Mouse (Mus musculus) adrenal gland, postnatal 25 days (tissue): ENCODE measurements around the gene Nipal4. TPM values are rescaled to one million over a fixed set of nuclear protein-coding genes. Genes with fewer than 3 reads are reported as not detected.
A peak's percentile ranks its signal among the peaks of the same experiment; 100 is the strongest.
"Not testable (repeated sequence)": the region's sequence is repeated elsewhere in the genome, so short reads cannot be mapped to it uniquely, and the experiment has no call there.

Source experiments
- DNase-seq: peaks from one replicate; pipeline ENCODE4 v3.0.0; 2021; ENCODE audit warnings: mixed read lengths
- long read RNA-seq: library from polyadenylated mRNA; stranded (forward); transcript quantifications from one replicate; pipeline ENCODE4 v2.0.0, GENCODE M21; 2021
- total RNA-seq: library from RNA; stranded (reverse); gene quantifications from 2 replicates; pipeline ENCODE4 v1.2.3, GENCODE M21; 2021

Gene Nipal4
- 0.09 TPM in 1 of 2 replicates, not detected in the other for total RNA-seq
- long read RNA-seq: 0 reads

GRCm38 (mm10) chr11:46165866-46166585 lies at the start of gene Nipal4:
Gene Nipal4, minus strand, starts transcription at chr11:46166508.
- peak; percentile 16 for DNase-seq

- DNase-seq: peak; percentile 22
These were observed 49.0 kb upstream of the Nipal4 start for GRCm38 (mm10) chr11:46215354-46215753.

- DNase-seq: no peak
These were observed 48.3 kb upstream of the Nipal4 start for GRCm38 (mm10) chr11:46214368-46215230.

GRCm38 (mm10) chr11:46213844-46214243 lies 47.5 kb upstream of the Nipal4 start:
- DNase-seq: no peak

- DNase-seq: no peak
These were observed 45.5 kb upstream of the Nipal4 start for GRCm38 (mm10) chr11:46211858-46212257.

- DNase-seq: no peak
These were observed 43.6 kb upstream of the Nipal4 start for GRCm38 (mm10) chr11:46209884-46210283.

- DNase-seq: no peak
These were observed 39.5 kb upstream of the Nipal4 start for GRCm38 (mm10) chr11:46205639-46206409.

GRCm38 (mm10) chr11:46204841-46205240 lies 38.5 kb upstream of the Nipal4 start:
- no peak for DNase-seq

GRCm38 (mm10) chr11:46202547-46202887 lies 36.2 kb upstream of the Nipal4 start:
- DNase-seq: no peak

GRCm38 (mm10) chr11:46201636-46202546 lies 35.6 kb upstream of the Nipal4 start:
- DNase-seq: no peak

GRCm38 (mm10) chr11:46200664-46201063 lies 34.4 kb upstream of the Nipal4 start:
- DNase-seq: no peak

- no peak for DNase-seq
These were observed 27.9 kb upstream of the Nipal4 start for GRCm38 (mm10) chr11:46194175-46194574.

- DNase-seq: no peak
These were observed 22.0 kb upstream of the Nipal4 start for GRCm38 (mm10) chr11:46188283-46188682.

GRCm38 (mm10) chr11:46185486-46185885 lies 19.2 kb upstream of the Nipal4 start:
- DNase-seq: no peak

- DNase-seq: no peak
These were observed 18.6 kb upstream of the Nipal4 start for GRCm38 (mm10) chr11:46184946-46185345.

GRCm38 (mm10) chr11:46182031-46182430 lies 15.7 kb upstream of the Nipal4 start:
- DNase-seq: not testable (repeated sequence)

- no peak for DNase-seq
These were observed 11.1 kb upstream of the Nipal4 start for GRCm38 (mm10) chr11:46177246-46178043.

GRCm38 (mm10) chr11:46176155-46176554 lies 9.8 kb upstream of the Nipal4 start:
- no peak for DNase-seq

- no peak for DNase-seq
These were observed 5.8 kb upstream of the Nipal4 start for GRCm38 (mm10) chr11:46172128-46172527.

- DNase-seq: no peak
These were observed 3.6 kb upstream of the Nipal4 start for GRCm38 (mm10) chr11:46169908-46170307.

GRCm38 (mm10) chr11:46168506-46168905 lies 2.2 kb upstream of the Nipal4 start:
- DNase-seq: no peak
